Mouse (Mus musculus) G1E (cell line): Measurements from ENCODE around the gene Ddah1.

Experiments used
- CTCF ChIP-seq: IDR thresholded peaks from 2 replicates; pipeline ENCODE4 v1.5.1; 2012; ENCODE audit warnings: low read depth, low read length, inconsistent platforms, mixed read lengths
- GATA1 ChIP-seq: IDR thresholded peaks from 2 replicates; pipeline ENCODE4 v1.6.1; 2012; ENCODE audit warnings: borderline replicate concordance, low read length, inconsistent platforms, mixed read lengths
- GATA2 ChIP-seq: IDR thresholded peaks from 2 replicates; pipeline ENCODE4 v1.6.1; 2012; ENCODE audit warnings: low read depth, low read length, inconsistent platforms, borderline replicate concordance
- POLR2AphosphoS5 ChIP-seq: IDR thresholded peaks from 2 replicates; pipeline ENCODE4 v1.6.1; 2012; ENCODE audit warnings: low read depth, low read length, inconsistent platforms; ENCODE audit not compliant: insufficient replicate concordance

- TF ChIP-seq CTCF (no peak), GATA1 (no peak), POLR2AphosphoS5 (no peak), GATA2 (no peak)
These were observed 83.7 kb downstream of the Ddah1 start for GRCm38 (mm10) chr3:145841961-145842710.
